Mouse (Mus musculus): ENCODE measurements at regions not wholly inside any gene's neighbourhood (a gene's known extent, or its start where the extent isn't known, plus 50 kb on each side); places are given as distances from the start of the nearest gene placed in this dataset. TPM values are rescaled to one million over a fixed set of nuclear protein-coding genes. Genes with fewer than 3 reads are reported as not detected.

Small RNA genes lying in the stretch of these regions (microRNA-seq; reads per million reads assigned to microRNA genes)
- gene Gm44497: not detected
